9 mouse cellular contexts compared by ENCODE assay signal in genomic region chr5:103995181-103995580, GRCm38 (mm10). TPM values are rescaled to one million over a fixed set of nuclear protein-coding genes. Genes with fewer than 3 reads are reported as not detected.
A peak's percentile ranks its signal among the peaks of the same experiment; 100 is the strongest.
DNase-seq lines count a peak whose midpoint lies in the region; ATAC-seq and TF ChIP-seq lines count a peak whose summit lies in the region.
"Had no signal": no experiment of that assay in that cellular context is flagged by ENCODE, and none has a peak within 500 bp of the region (broad histone marks: within the 10 kb centered on the region; RNA-seq: fewer than 3 reads in every experiment).

No protein-coding gene starts in this region.

- H3K4me3 ChIP-seq in left cerebral cortex, adult 2 months, result no peak overlapping the region
- no peak overlapping the region for H3K4me3 ChIP-seq in liver, embryonic 15.5 days (replicated peaks)
- H3K4me3 ChIP-seq: midbrain, embryonic 12.5 days had no signal

- H3K9ac ChIP-seq in liver, embryonic 15.5 days, result no peak overlapping the region
- H3K9ac ChIP-seq: midbrain, embryonic 12.5 days had no signal

- WGBS in liver, embryonic 15.5 days (ENCODE audit: insufficient replicate concordance), result 38% methylated on average over 3 of the region's 3 CpGs

- DNase-seq in cerebellum, postnatal 4 days (ENCODE audit: low spot score in 2 of 2), result no peak
- DNase-seq in left cerebral cortex, adult 2 months (ENCODE audit: extremely low spot score in 1 of 2, low spot score in 2 of 2), result no peak
- DNase-seq in left cerebral cortex, adult 11 months (ENCODE audit: low spot score), result no peak
- DNase-seq in brain, embryonic 14.5 days (ENCODE audit: low read depth), result peak; percentile 33
- no peak for DNase-seq in ovary, postnatal 10 days (ENCODE audit: low spot score)
- DNase-seq in adrenal gland, adult 2 months, result no peak

- H3K9me3 ChIP-seq in liver, embryonic 15.5 days (replicated peaks), result no peaks in the 10 kb centered on the region
- H3K9me3 ChIP-seq: midbrain, embryonic 12.5 days had no signal

- peaks cover 14% of the 10 kb centered on the region for H3K4me1 ChIP-seq in liver, embryonic 15.5 days (replicated peaks)
- H3K4me1 ChIP-seq: midbrain, embryonic 12.5 days had no signal

- 0 out of 2 replicates have a peak overlapping the region, but pooled peaks have one; percentile 1 for H3K4me2 ChIP-seq in liver, embryonic 15.5 days
- H3K4me2 ChIP-seq: midbrain, embryonic 12.5 days had no signal

- H3K36me3 ChIP-seq in liver, embryonic 15.5 days (replicated peaks), result no peaks in the 10 kb centered on the region
- H3K36me3 ChIP-seq: midbrain, embryonic 12.5 days had no signal

- intact Hi-C loops in left cerebral cortex, adult 2 months (cut with DNase I), result loop anchor here (5.0 kb wide), 1 partner anchor 347 kb away; no protein-coding TSS in a partner anchor

- ATAC-seq in cerebellum, adult (ENCODE audit: insufficient number of reproducible peaks, low FRiP score, low TSS enrichment), result 0 out of 2 replicates have a peak, but pooled peaks have one; percentile 3
- ATAC-seq in liver, embryonic 15.5 days (ENCODE audit: insufficient read depth), result peak; percentile 77

- no peak for TF ChIP-seq POLR2A in brain, embryonic 14.5 days (IDR thresholded peaks at IDR 0.05; ENCODE audit: borderline replicate concordance, extremely low read depth, insufficient read depth, insufficient read length, poor library complexity, severe bottlenecking)

- no peak overlapping the region for H3K27ac ChIP-seq in left cerebral cortex, adult 2 months
- H3K27ac ChIP-seq in liver, embryonic 15.5 days (replicated peaks), result no peak overlapping the region
- H3K27ac ChIP-seq: midbrain, embryonic 12.5 days had no signal

- TF ChIP-seq CTCF in left cerebral cortex, adult 2 months (IDR thresholded peaks at IDR 0.05), result peak; percentile 71
- peak; percentile 37; the same call in 1 of the 2 replicates for TF ChIP-seq CTCF in brain, embryonic 14.5 days (IDR thresholded peaks at IDR 0.05; ENCODE audit: borderline replicate concordance, extremely low read depth, insufficient read depth, insufficient read length)

- no peaks in the 10 kb centered on the region for H3K27me3 ChIP-seq in liver, embryonic 15.5 days
- H3K27me3 ChIP-seq: midbrain, embryonic 12.5 days had no signal

RNA-seq across cellular contexts. Expression of gene Hsd17b13, which starts 18.0 kb away (rescaled TPM):
- under 1 TPM in 1 of 2 experiments, not detected in 1; 0.42 TPM for total RNA-seq in left cerebral cortex, adult 2 months (2021)
- polyA plus RNA-seq in brain, embryonic 14.5 days (2012; rRNA removed), result not detected in 2 replicates
- polyA plus RNA-seq in liver, embryonic 15.5 days (2015; fragmentation: Nextera tagmentation; extraction: Ambion mirVana), result 35.5 and 52.8 TPM in 2 replicates
- 1 to 10 TPM in 1 of 2 experiments, not detected in 1; 1.4 TPM for total RNA-seq in adrenal gland, adult 2 months (2021)
- polyA plus RNA-seq in adrenal gland, adult 2 months (2012; rRNA removed), result not detected in 2 replicates
- polyA plus RNA-seq: midbrain, embryonic 12.5 days had no signal

RNA-seq across cellular contexts. Expression of gene Hsd17b11, which starts 26.5 kb away (rescaled TPM):
- 10 to 100 TPM; 42.3 to 42.7 TPM for total RNA-seq in left cerebral cortex, adult 2 months (2021)
- polyA plus RNA-seq in brain, embryonic 14.5 days (2012; rRNA removed), result 7.2 and 11.3 TPM in 2 replicates
- 2.6 and 2.7 TPM in 2 replicates for polyA plus RNA-seq in liver, embryonic 15.5 days (2015; fragmentation: Nextera tagmentation; extraction: Ambion mirVana)
- total RNA-seq in adrenal gland, adult 2 months (2021), result 10 to 100 TPM; 67.2 to 69.0 TPM
- 18.2 and 19.2 TPM in 2 replicates for polyA plus RNA-seq in adrenal gland, adult 2 months (2012; rRNA removed)

RNA-seq across cellular contexts. Expression of gene Nudt9, which starts 50.9 kb away (rescaled TPM):
- 10 to 100 TPM; 66.1 to 68.4 TPM for total RNA-seq in left cerebral cortex, adult 2 months (2021)
- polyA plus RNA-seq in brain, embryonic 14.5 days (2012; rRNA removed), result 45.6 and 45.7 TPM in 2 replicates
- 69.4 and 69.6 TPM in 2 replicates for polyA plus RNA-seq in liver, embryonic 15.5 days (2015; fragmentation: Nextera tagmentation; extraction: Ambion mirVana)
- total RNA-seq in adrenal gland, adult 2 months (2021), result 10 to 100 TPM; 63.0 to 73.2 TPM
- 101 and 113 TPM in 2 replicates for polyA plus RNA-seq in adrenal gland, adult 2 months (2012; rRNA removed)

Comparison
In these comparisons a context has a peak if more than half of its experiments do, and no peak if none do; other contexts are left out.
1. RNA of gene Hsd17b13, which starts 18.0 kb away (polyA plus RNA-seq): 35.5 to 52.8 TPM in liver, embryonic 15.5 days; not detected in brain, embryonic 14.5 days and not detected in adrenal gland, adult 2 months; every median in the first group is over 10 times any median in the second.